Mouse (Mus musculus): Measurements from ENCODE around the gene Olfr131. TPM values are rescaled to one million over a fixed set of nuclear protein-coding genes. Genes with fewer than 3 reads are reported as not detected.
"Not testable (repeated sequence)": the region's sequence is repeated elsewhere in the genome, so short reads cannot be mapped to it uniquely, and the experiment has no call there.

The Olfr131 gene
- total RNA-seq (2014; rRNA removed) (not detected in 2 replicates), polyA plus RNA-seq (2015; fragmentation: Nextera tagmentation; extraction: Ambion mirVana) (not detected in 2 replicates)

DNA sequence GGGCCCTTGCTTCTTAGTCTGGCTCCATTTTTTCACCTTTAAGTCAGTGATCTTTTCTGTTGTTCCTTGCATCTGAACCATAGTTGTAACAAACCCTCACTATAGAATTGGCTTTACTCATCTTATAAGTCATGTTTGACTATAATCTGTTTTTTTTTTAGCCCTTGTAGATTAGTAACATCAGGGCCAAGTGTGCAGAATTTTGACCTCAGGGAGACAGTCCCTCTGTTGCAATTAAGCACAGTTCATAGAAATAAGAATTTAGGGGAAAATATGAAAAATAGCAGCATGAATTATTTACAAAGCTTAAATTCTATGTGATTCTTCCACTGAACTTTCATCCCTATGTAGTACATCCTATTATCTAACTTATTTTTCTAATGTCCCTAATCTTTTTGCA is at the start of gene Olfr131:
Gene Olfr131 (minus strand): TSS at position 101 of the 400 bp plus-strand sequence.
- Histone ChIP-seq H3K9me3 (ENCODE audit: low read length) (no peaks in the 10 kb centered on the region), H3K4me3 (ENCODE audit: low read depth, low read length) (no peak within 1 kb of the TSS), H3K27me3 (ENCODE audit: insufficient read depth, low read length) (no peaks in the 10 kb centered on the region), H3K4me2 (ENCODE audit: low read depth) (no peak within 1 kb of the TSS), H3K36me3 (ENCODE audit: insufficient read depth) (no peaks in the 10 kb centered on the region), H3K4me1 (ENCODE audit: insufficient read depth) (no peaks in the 10 kb centered on the region), H3K27ac (ENCODE audit: low read depth, low read length) (no peak within 1 kb of the TSS), H3K9ac (no peak within 1 kb of the TSS)
- no peak for DNase-seq
- ATAC-seq: no peak
- TF ChIP-seq CTCF (IDR thresholded peaks at IDR 0.05; ENCODE audit: low read depth): no peak

GRCm38 (mm10) chr17:38134426-38134825 is 45.9 kb upstream of the Olfr131 start, which contains the start of gene Olfr132:
Gene Olfr132 (minus strand): TSS chr17:38134526.
- Histone ChIP-seq H3K4me3 (ENCODE audit: low read depth, low read length) (no peak within 1 kb of the TSS), H3K27me3 (ENCODE audit: insufficient read depth, low read length) (no peaks in the 10 kb centered on the region), H3K4me2 (ENCODE audit: low read depth) (no peak within 1 kb of the TSS), H3K9ac (no peak within 1 kb of the TSS), H3K4me1 (ENCODE audit: insufficient read depth) (no peaks in the 10 kb centered on the region), H3K27ac (ENCODE audit: low read depth, low read length) (no peak within 1 kb of the TSS), H3K36me3 (ENCODE audit: insufficient read depth) (no peaks in the 10 kb centered on the region), H3K9me3 (ENCODE audit: low read length) (no peaks in the 10 kb centered on the region)
- ATAC-seq (no peak), DNase-seq (no peak)
- WGBS: 74% methylated on average over 1 of the region's 1 CpGs
- no peak for TF ChIP-seq CTCF (IDR thresholded peaks at IDR 0.05; ENCODE audit: low read depth)

- not testable (repeated sequence) for H3K36me3 ChIP-seq (ENCODE audit: insufficient read depth); H3K27ac ChIP-seq (ENCODE audit: low read depth, low read length); ATAC-seq; H3K4me1 ChIP-seq (ENCODE audit: insufficient read depth); DNase-seq; H3K9ac ChIP-seq; H3K27me3 ChIP-seq (ENCODE audit: insufficient read depth, low read length); H3K9me3 ChIP-seq (ENCODE audit: low read length); H3K4me3 ChIP-seq (ENCODE audit: low read depth, low read length); H3K4me2 ChIP-seq (ENCODE audit: low read depth)
- 61% methylated on average over 3 of the region's 3 CpGs for WGBS
Measured at GRCm38 (mm10) chr17:38125371-38125770, 36.9 kb upstream of the Olfr131 start.

DNA sequence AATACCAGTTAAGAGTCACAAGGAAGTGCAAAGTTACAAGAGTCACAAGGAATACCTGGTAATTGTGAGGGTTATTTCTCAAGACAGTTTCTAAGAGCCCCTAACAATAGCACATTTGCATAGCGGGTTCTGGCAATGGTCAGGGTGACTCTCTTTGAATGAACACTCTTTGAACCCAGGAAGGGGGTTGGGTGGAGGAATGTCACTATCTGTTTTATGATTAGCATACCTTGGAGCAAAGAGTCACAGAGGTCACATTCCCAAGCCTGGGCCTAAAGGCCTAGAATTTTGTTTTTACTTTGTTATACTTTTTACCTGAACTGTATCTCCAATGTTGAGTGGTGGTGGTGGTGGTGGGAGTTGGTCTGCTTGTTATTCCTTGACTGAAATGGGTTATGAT is 35.7 kb upstream of the Olfr131 start:
- not testable (repeated sequence) for H3K36me3 ChIP-seq (ENCODE audit: insufficient read depth); H3K9me3 ChIP-seq (ENCODE audit: low read length); H3K4me1 ChIP-seq (ENCODE audit: insufficient read depth); H3K4me2 ChIP-seq (ENCODE audit: low read depth); DNase-seq; ATAC-seq; H3K27ac ChIP-seq (ENCODE audit: low read depth, low read length); H3K9ac ChIP-seq; H3K27me3 ChIP-seq (ENCODE audit: insufficient read depth, low read length); H3K4me3 ChIP-seq (ENCODE audit: low read depth, low read length)
- WGBS: 77% methylated on average over 1 of the region's 1 CpGs

- 87% methylated on average over 4 of the region's 4 CpGs for WGBS
- ATAC-seq (no peak), DNase-seq (no peak)
- no peak overlapping the region for H3K4me3 ChIP-seq (ENCODE audit: low read depth, low read length)
- H3K36me3 ChIP-seq (ENCODE audit: insufficient read depth): no peaks in the 10 kb centered on the region
- 0 out of 2 replicates have a peak, but pooled peaks cover 8% of the 10 kb centered on the region for H3K9me3 ChIP-seq (ENCODE audit: low read length)
- H3K27me3 ChIP-seq (ENCODE audit: insufficient read depth, low read length): no peaks in the 10 kb centered on the region
- H3K9ac ChIP-seq: no peak overlapping the region
- H3K4me1 ChIP-seq (ENCODE audit: insufficient read depth): no peaks in the 10 kb centered on the region
- no peak for TF ChIP-seq CTCF (IDR thresholded peaks at IDR 0.05; ENCODE audit: low read depth)
- no peak overlapping the region for H3K4me2 ChIP-seq (ENCODE audit: low read depth)
- no peak overlapping the region for H3K27ac ChIP-seq (ENCODE audit: low read depth, low read length)
Measured at GRCm38 (mm10) chr17:38082364-38082763, 6.1 kb downstream of the Olfr131 start.

- Histone ChIP-seq H3K27ac (ENCODE audit: low read depth, low read length) (no peak within 1 kb of the TSS), H3K36me3 (ENCODE audit: insufficient read depth) (no peaks in the 10 kb centered on the region), H3K4me3 (ENCODE audit: low read depth, low read length) (no peak within 1 kb of the TSS), H3K4me1 (ENCODE audit: insufficient read depth) (no peaks in the 10 kb centered on the region), H3K9me3 (ENCODE audit: low read length) (no peaks in the 10 kb centered on the region), H3K27me3 (ENCODE audit: insufficient read depth, low read length) (no peaks in the 10 kb centered on the region), H3K4me2 (ENCODE audit: low read depth) (no peak within 1 kb of the TSS), H3K9ac (no peak within 1 kb of the TSS)
- no peak for ATAC-seq
- TF ChIP-seq CTCF (IDR thresholded peaks at IDR 0.05; ENCODE audit: low read depth): no peak
- no peak for DNase-seq
- WGBS: 88% methylated on average over 1 of the region's 1 CpGs
Measured at GRCm38 (mm10) chr17:38063621-38064020, 24.9 kb downstream of the Olfr131 start, which contains the start of gene Olfr130. Gene Olfr130 (plus strand): TSS chr17:38063921.

- Histone ChIP-seq H3K4me1 (ENCODE audit: insufficient read depth) (no peaks in the 10 kb centered on the region), H3K36me3 (ENCODE audit: insufficient read depth) (no peaks in the 10 kb centered on the region), H3K27ac (ENCODE audit: low read depth, low read length) (no peak within 1 kb of the TSS), H3K27me3 (ENCODE audit: insufficient read depth, low read length) (no peaks in the 10 kb centered on the region), H3K4me2 (ENCODE audit: low read depth) (no peak within 1 kb of the TSS), H3K9me3 (ENCODE audit: low read length) (no peaks in the 10 kb centered on the region), H3K9ac (no peak within 1 kb of the TSS), H3K4me3 (ENCODE audit: low read depth, low read length) (no peak within 1 kb of the TSS)
- ATAC-seq (no peak), DNase-seq (no peak)
- no peak for TF ChIP-seq CTCF (IDR thresholded peaks at IDR 0.05; ENCODE audit: low read depth)
- 70% methylated on average over 1 of the region's 1 CpGs for WGBS
Measured at GRCm38 (mm10) chr17:38059979-38060378, 28.5 kb downstream of the Olfr131 start, which contains the start of gene Olfr129. Gene Olfr129 (minus strand): TSS chr17:38060079.

Other genes with a start within 250 kb of the Olfr131 start
- gene Olfr126, start 241.2 kb downstream of the Olfr131 start, total RNA-seq (2014; rRNA removed): not detected in 2 replicates
- not detected in 2 replicates for gene Olfr126, start 241.2 kb downstream of the Olfr131 start, polyA plus RNA-seq (2015; fragmentation: Nextera tagmentation; extraction: Ambion mirVana)
- not detected in 2 replicates for gene Olfr127, start 188.3 kb downstream of the Olfr131 start, total RNA-seq (2014; rRNA removed)
- not detected in 2 replicates for gene Olfr127, start 188.3 kb downstream of the Olfr131 start, polyA plus RNA-seq (2015; fragmentation: Nextera tagmentation; extraction: Ambion mirVana)
- gene Olfr128, start 168.1 kb downstream of the Olfr131 start, total RNA-seq (2014; rRNA removed): not detected in 2 replicates
- gene Olfr128, start 168.1 kb downstream of the Olfr131 start, polyA plus RNA-seq (2015; fragmentation: Nextera tagmentation; extraction: Ambion mirVana): not detected in 2 replicates
- gene Olfr761, start 135.6 kb downstream of the Olfr131 start, total RNA-seq (2014; rRNA removed): not detected in 2 replicates
- not detected in 2 replicates for gene Olfr761, start 135.6 kb downstream of the Olfr131 start, polyA plus RNA-seq (2015; fragmentation: Nextera tagmentation; extraction: Ambion mirVana)
- gene Olfr129, start 28.6 kb downstream of the Olfr131 start, total RNA-seq (2014; rRNA removed): not detected in 2 replicates
- gene Olfr129, start 28.6 kb downstream of the Olfr131 start, polyA plus RNA-seq (2015; fragmentation: Nextera tagmentation; extraction: Ambion mirVana): not detected in 2 replicates
- gene Olfr130, start 24.8 kb downstream of the Olfr131 start, total RNA-seq (2014; rRNA removed): not detected in 2 replicates
- gene Olfr130, start 24.8 kb downstream of the Olfr131 start, polyA plus RNA-seq (2015; fragmentation: Nextera tagmentation; extraction: Ambion mirVana): not detected in 2 replicates
- gene Olfr132, start 45.8 kb upstream of the Olfr131 start, total RNA-seq (2014; rRNA removed): not detected in 2 replicates
- gene Olfr132, start 45.8 kb upstream of the Olfr131 start, polyA plus RNA-seq (2015; fragmentation: Nextera tagmentation; extraction: Ambion mirVana): not detected in 2 replicates
- not detected in 2 replicates for gene Olfr133, start 56.6 kb upstream of the Olfr131 start, total RNA-seq (2014; rRNA removed)
- not detected in 2 replicates for gene Olfr133, start 56.6 kb upstream of the Olfr131 start, polyA plus RNA-seq (2015; fragmentation: Nextera tagmentation; extraction: Ambion mirVana)
- not detected in 2 replicates for gene Olfr134, start 82.7 kb upstream of the Olfr131 start, total RNA-seq (2014; rRNA removed)
- not detected in 2 replicates for gene Olfr134, start 82.7 kb upstream of the Olfr131 start, polyA plus RNA-seq (2015; fragmentation: Nextera tagmentation; extraction: Ambion mirVana)
- not detected in 2 replicates for gene Olfr135, start 115.6 kb upstream of the Olfr131 start, total RNA-seq (2014; rRNA removed)
- not detected in 2 replicates for gene Olfr135, start 115.6 kb upstream of the Olfr131 start, polyA plus RNA-seq (2015; fragmentation: Nextera tagmentation; extraction: Ambion mirVana)
- gene Olfr138, start 172.3 kb upstream of the Olfr131 start, total RNA-seq (2014; rRNA removed): not detected in 2 replicates
- gene Olfr138, start 172.3 kb upstream of the Olfr131 start, polyA plus RNA-seq (2015; fragmentation: Nextera tagmentation; extraction: Ambion mirVana): not detected in 2 replicates
- gene Olfr137, start 218.9 kb upstream of the Olfr131 start, total RNA-seq (2014; rRNA removed): not detected in 2 replicates
- gene Olfr137, start 218.9 kb upstream of the Olfr131 start, polyA plus RNA-seq (2015; fragmentation: Nextera tagmentation; extraction: Ambion mirVana): not detected in 2 replicates
- gene Olfr136, start 241.1 kb upstream of the Olfr131 start, total RNA-seq (2014; rRNA removed): not detected in 2 replicates
- not detected in 2 replicates for gene Olfr136, start 241.1 kb upstream of the Olfr131 start, polyA plus RNA-seq (2015; fragmentation: Nextera tagmentation; extraction: Ambion mirVana)

All from forebrain, postnatal 0 days (tissue).